Mouse (Mus musculus): ENCODE results near the gene Bbs9. TPM values are rescaled to one million over a fixed set of nuclear protein-coding genes. Genes with fewer than 3 reads are reported as not detected.

The Bbs9 gene
- polyA plus RNA-seq, 1 experiment from 2014 or later: 15.0 TPM

GRCm38 (mm10) chr9:22765618-22766220 is 290.2 kb downstream of the Bbs9 start:
- no peaks in the 10 kb centered on the region for H3K9me3 ChIP-seq

GRCm38 (mm10) chr9:22767154-22767553 is 291.6 kb downstream of the Bbs9 start:
- H3K27ac ChIP-seq: no peak overlapping the region
- 87% methylated on average over 5 of the region's 5 CpGs for WGBS
- no peaks in the 10 kb centered on the region for H3K9me3 ChIP-seq
- H3K4me3 ChIP-seq: no peak overlapping the region
- H3K36me3 ChIP-seq: no peaks in the 10 kb centered on the region
- DNase-seq (ENCODE audit: low spot score): no peak
- H3K27me3 ChIP-seq (ENCODE audit: insufficient read depth, poor library complexity, severe bottlenecking): no peaks in the 10 kb centered on the region
- H3K4me1 ChIP-seq (replicated peaks): no peaks in the 10 kb centered on the region

More at GRCm38 (mm10) chr9:22765618-22766220, 290.2 kb downstream of the Bbs9 start:
- H3K27me3 ChIP-seq (ENCODE audit: insufficient read depth, poor library complexity, severe bottlenecking): no peaks in the 10 kb centered on the region
- WGBS: 70% methylated on average over 4 of the region's 4 CpGs
- no peak overlapping the region for H3K4me3 ChIP-seq
- no peaks in the 10 kb centered on the region for H3K4me1 ChIP-seq (replicated peaks)
- no peaks in the 10 kb centered on the region for H3K36me3 ChIP-seq
- no peak for DNase-seq (ENCODE audit: low spot score)
- H3K27ac ChIP-seq: no peak overlapping the region

- WGBS: 73% methylated on average over 3 of the region's 3 CpGs
- Histone ChIP-seq H3K27me3 (ENCODE audit: insufficient read depth, poor library complexity, severe bottlenecking) (no peaks in the 10 kb centered on the region), H3K4me3 (no peak overlapping the region), H3K36me3 (no peaks in the 10 kb centered on the region), H3K9me3 (no peaks in the 10 kb centered on the region), H3K4me1 (replicated peaks) (no peaks in the 10 kb centered on the region), H3K27ac (no peak overlapping the region)
- DNase-seq (ENCODE audit: low spot score): no peak
Measured at GRCm38 (mm10) chr9:22767860-22768259, 292.3 kb downstream of the Bbs9 start.

GRCm38 (mm10) chr9:22771785-22772184 is 296.3 kb downstream of the Bbs9 start:
- WGBS: 91% methylated on average over 3 of the region's 3 CpGs
- H3K4me1 ChIP-seq (replicated peaks): no peaks in the 10 kb centered on the region
- no peak overlapping the region for H3K4me3 ChIP-seq
- no peaks in the 10 kb centered on the region for H3K27me3 ChIP-seq (ENCODE audit: insufficient read depth, poor library complexity, severe bottlenecking)
- no peaks in the 10 kb centered on the region for H3K36me3 ChIP-seq
- DNase-seq (ENCODE audit: low spot score): no peak
- H3K27ac ChIP-seq: no peak overlapping the region
- no peaks in the 10 kb centered on the region for H3K9me3 ChIP-seq

- DNase-seq (ENCODE audit: low spot score): no peak
- WGBS: 81% methylated on average over 5 of the region's 5 CpGs
- Histone ChIP-seq H3K27ac (no peak overlapping the region), H3K27me3 (ENCODE audit: insufficient read depth, poor library complexity, severe bottlenecking) (no peaks in the 10 kb centered on the region), H3K36me3 (no peaks in the 10 kb centered on the region), H3K4me3 (no peak overlapping the region), H3K4me1 (replicated peaks) (no peaks in the 10 kb centered on the region), H3K9me3 (no peaks in the 10 kb centered on the region)
Measured at GRCm38 (mm10) chr9:22776246-22776961, 300.9 kb downstream of the Bbs9 start.

GRCm38 (mm10) chr9:22777425-22777824 is 301.9 kb downstream of the Bbs9 start:
- WGBS: 90% methylated on average over 7 of the region's 7 CpGs
- H3K27me3 ChIP-seq (ENCODE audit: insufficient read depth, poor library complexity, severe bottlenecking): no peaks in the 10 kb centered on the region
- no peak overlapping the region for H3K4me3 ChIP-seq
- no peaks in the 10 kb centered on the region for H3K36me3 ChIP-seq
- H3K27ac ChIP-seq: no peak overlapping the region
- H3K4me1 ChIP-seq (replicated peaks): no peaks in the 10 kb centered on the region
- no peak for DNase-seq (ENCODE audit: low spot score)
- H3K9me3 ChIP-seq: no peaks in the 10 kb centered on the region

- Histone ChIP-seq H3K4me3 (no peak overlapping the region), H3K36me3 (no peaks in the 10 kb centered on the region), H3K27me3 (ENCODE audit: insufficient read depth, poor library complexity, severe bottlenecking) (no peaks in the 10 kb centered on the region), H3K4me1 (replicated peaks) (no peaks in the 10 kb centered on the region), H3K9me3 (no peaks in the 10 kb centered on the region), H3K27ac (no peak overlapping the region)
- WGBS: 92% methylated on average over 6 of the region's 6 CpGs
- DNase-seq (ENCODE audit: low spot score): no peak
Measured at GRCm38 (mm10) chr9:22779631-22780030, 304.1 kb downstream of the Bbs9 start.

- 92% methylated on average over 4 of the region's 4 CpGs for WGBS
- no peak overlapping the region for H3K27ac ChIP-seq
- DNase-seq (ENCODE audit: low spot score): no peak
- no peaks in the 10 kb centered on the region for H3K36me3 ChIP-seq
- no peaks in the 10 kb centered on the region for H3K4me1 ChIP-seq (replicated peaks)
- H3K4me3 ChIP-seq: no peak overlapping the region
- H3K9me3 ChIP-seq: no peaks in the 10 kb centered on the region
- H3K27me3 ChIP-seq (ENCODE audit: insufficient read depth, poor library complexity, severe bottlenecking): no peaks in the 10 kb centered on the region
Measured at GRCm38 (mm10) chr9:22786006-22786405, 310.5 kb downstream of the Bbs9 start.

- Histone ChIP-seq H3K9me3 (no peaks in the 10 kb centered on the region), H3K4me1 (replicated peaks) (peaks cover 5% of the 10 kb centered on the region), H3K27me3 (ENCODE audit: insufficient read depth, poor library complexity, severe bottlenecking) (no peaks in the 10 kb centered on the region), H3K36me3 (no peaks in the 10 kb centered on the region), H3K27ac (no peak overlapping the region), H3K4me3 (no peak overlapping the region)
- 92% methylated on average over 4 of the region's 4 CpGs for WGBS
- DNase-seq (ENCODE audit: low spot score): no peak
Measured at GRCm38 (mm10) chr9:22788423-22788822, 312.9 kb downstream of the Bbs9 start.

GRCm38 (mm10) chr9:22788850-22789249 is 313.3 kb downstream of the Bbs9 start:
- Histone ChIP-seq H3K36me3 (no peaks in the 10 kb centered on the region), H3K4me1 (replicated peaks) (peaks cover 5% of the 10 kb centered on the region), H3K4me3 (no peak overlapping the region)

GRCm38 (mm10) chr9:22789380-22790168 is 314.1 kb downstream of the Bbs9 start:
- DNase-seq (ENCODE audit: low spot score): no peak
- Histone ChIP-seq H3K27me3 (ENCODE audit: insufficient read depth, poor library complexity, severe bottlenecking) (no peaks in the 10 kb centered on the region), H3K36me3 (no peaks in the 10 kb centered on the region), H3K4me1 (replicated peaks) (peaks cover 5% of the 10 kb centered on the region), H3K9me3 (no peaks in the 10 kb centered on the region), H3K4me3 (no peak overlapping the region), H3K27ac (no peak overlapping the region)
- 90% methylated on average over 9 of the region's 9 CpGs for WGBS

More at GRCm38 (mm10) chr9:22788850-22789249, 313.3 kb downstream of the Bbs9 start:
- no peak for DNase-seq (ENCODE audit: low spot score)
- Histone ChIP-seq H3K27ac (no peak overlapping the region), H3K9me3 (no peaks in the 10 kb centered on the region), H3K27me3 (ENCODE audit: insufficient read depth, poor library complexity, severe bottlenecking) (no peaks in the 10 kb centered on the region)
- WGBS: 89% methylated on average over 4 of the region's 4 CpGs

- 90% methylated on average over 5 of the region's 5 CpGs for WGBS
- DNase-seq (ENCODE audit: low spot score): no peak
- Histone ChIP-seq H3K4me3 (no peak overlapping the region), H3K27me3 (ENCODE audit: insufficient read depth, poor library complexity, severe bottlenecking) (no peaks in the 10 kb centered on the region), H3K4me1 (replicated peaks) (peaks cover 5% of the 10 kb centered on the region), H3K9me3 (no peaks in the 10 kb centered on the region), H3K36me3 (no peaks in the 10 kb centered on the region), H3K27ac (no peak overlapping the region)
Measured at GRCm38 (mm10) chr9:22791208-22791607, 315.7 kb downstream of the Bbs9 start.

GRCm38 (mm10) chr9:22791750-22792149 is 316.2 kb downstream of the Bbs9 start:
- Histone ChIP-seq H3K4me3 (no peak overlapping the region), H3K27ac (no peak overlapping the region), H3K27me3 (ENCODE audit: insufficient read depth, poor library complexity, severe bottlenecking) (no peaks in the 10 kb centered on the region), H3K36me3 (no peaks in the 10 kb centered on the region), H3K4me1 (replicated peaks) (peaks cover 5% of the 10 kb centered on the region), H3K9me3 (no peaks in the 10 kb centered on the region)
- WGBS: 87% methylated on average over 9 of the region's 9 CpGs
- no peak for DNase-seq (ENCODE audit: low spot score)
